Mouse (Mus musculus) kidney, adult 11 months (tissue): ENCODE data around the gene Gm13698.
A peak's percentile ranks its signal among the peaks of the same experiment; 100 is the strongest.
"Not testable (repeated sequence)": the region's sequence is repeated elsewhere in the genome, so short reads cannot be mapped to it uniquely, and the experiment has no call there.

Experiments
- DNase-seq: peaks from one replicate; pipeline ENCODE4 v3.0.0; 2022

Gm13698 gene

DNA sequence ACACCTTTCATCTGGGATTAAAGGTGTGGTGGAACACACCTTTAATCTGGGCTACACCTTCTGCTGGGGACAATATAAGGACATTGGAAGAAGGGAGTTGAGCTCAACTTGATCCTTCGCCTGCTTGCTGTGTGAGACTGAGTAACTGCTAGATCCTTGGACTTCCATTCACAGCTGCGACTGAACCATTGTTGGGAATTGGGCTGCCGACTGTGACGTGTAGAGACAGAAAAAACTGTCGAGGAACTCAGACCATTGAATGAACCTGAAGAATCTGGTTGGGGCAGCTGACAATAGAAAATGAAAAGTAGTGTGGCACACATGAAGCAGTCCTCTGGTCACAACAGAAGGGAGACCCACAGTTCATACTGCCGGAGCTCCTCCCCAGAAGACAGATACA lies at the start of gene Gm13698:
TSS of gene Gm13698 (plus strand) at position 301 of the 400 bp plus-strand sequence.
- not testable (repeated sequence) for DNase-seq

DNA sequence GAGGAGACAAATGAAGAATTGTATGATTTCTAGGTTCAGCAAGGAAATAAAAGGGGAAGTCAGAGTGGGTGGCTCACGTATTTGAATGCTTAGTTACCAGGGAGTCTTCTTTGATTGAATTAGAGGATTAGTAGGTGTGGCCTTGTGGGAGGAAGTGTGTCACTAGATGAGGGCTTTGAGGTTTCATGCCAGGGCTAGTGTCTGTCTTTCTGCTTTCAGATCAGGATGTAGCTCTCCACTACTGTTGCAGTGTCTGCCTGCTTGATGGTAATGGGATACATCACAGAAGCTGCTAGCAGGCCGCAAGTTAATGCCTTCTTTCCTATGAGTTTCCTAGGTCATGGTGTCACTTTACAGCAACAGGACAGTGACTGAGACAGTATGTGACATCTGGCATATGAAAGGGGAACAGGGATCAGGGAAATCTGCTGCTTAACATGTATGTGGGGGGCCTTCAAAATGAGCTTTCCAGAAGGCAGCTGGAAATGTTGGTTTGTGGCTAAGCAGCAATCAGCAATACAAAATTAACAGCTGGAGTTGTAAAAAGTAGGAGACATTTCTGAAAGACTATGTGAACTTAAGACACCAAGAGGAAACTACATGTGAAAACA lies 25.9 kb upstream of the Gm13698 start:
- no peak for DNase-seq

- peak; percentile 43 for DNase-seq
Measured at GRCm38 (mm10) chr2:83940931-83941361, 14.5 kb upstream of the Gm13698 start, which contains the start of gene Zswim2. TSS of gene Zswim2 (minus strand) at chr2:83941228.

DNA sequence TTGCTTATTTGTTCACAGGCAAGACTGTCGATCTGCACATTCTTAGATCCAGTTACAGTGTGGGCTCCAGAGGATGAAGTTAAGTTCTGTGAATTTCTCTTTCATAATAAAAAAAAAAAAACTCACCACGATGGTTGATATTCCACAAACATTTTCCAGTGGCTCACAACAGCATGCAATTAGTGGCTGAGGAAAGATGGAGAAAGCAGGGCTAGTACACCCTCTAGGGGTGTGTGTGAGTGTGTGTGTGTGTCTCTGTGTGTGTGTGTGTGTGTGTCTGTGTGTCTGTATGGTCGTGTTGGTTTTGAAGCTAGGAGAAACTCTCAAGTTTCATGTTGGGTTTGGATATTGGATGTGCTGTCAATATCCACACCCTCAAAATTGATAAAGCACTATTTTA lies 14.1 kb upstream of the Gm13698 start:
- no peak for DNase-seq

DNA sequence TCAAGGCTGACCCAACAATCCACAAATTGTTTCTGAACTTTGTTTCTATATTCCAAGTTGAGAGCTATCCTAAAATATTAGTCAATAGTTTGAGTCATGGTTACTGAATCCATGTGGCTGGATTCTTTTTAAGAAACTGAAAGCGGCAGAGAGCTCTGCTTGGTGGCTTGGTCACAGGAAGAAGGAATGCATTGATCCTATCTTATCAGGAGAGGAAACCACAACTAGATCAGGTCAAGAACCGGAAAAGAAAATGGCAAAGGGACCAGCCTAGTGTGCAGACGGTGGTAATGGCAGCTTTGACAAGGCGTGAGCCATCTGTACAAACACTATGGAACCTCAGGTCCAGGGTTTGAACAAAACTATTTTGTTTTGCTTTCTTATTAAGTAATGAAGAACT lies 13.7 kb upstream of the Gm13698 start:
- no peak for DNase-seq

GRCm38 (mm10) chr2:83961203-83961602 lies 5.7 kb downstream of the Gm13698 start, which contains the start of gene Gm13693:
TSS of gene Gm13693 (plus strand) at chr2:83961503.
- DNase-seq, result not testable (repeated sequence)

GRCm38 (mm10) chr2:83967013-83967412 lies 11.5 kb downstream of the Gm13698 start, which contains the start of gene Gm13695:
TSS of gene Gm13695 (plus strand) at chr2:83967313.
- not testable (repeated sequence) for DNase-seq

DNA sequence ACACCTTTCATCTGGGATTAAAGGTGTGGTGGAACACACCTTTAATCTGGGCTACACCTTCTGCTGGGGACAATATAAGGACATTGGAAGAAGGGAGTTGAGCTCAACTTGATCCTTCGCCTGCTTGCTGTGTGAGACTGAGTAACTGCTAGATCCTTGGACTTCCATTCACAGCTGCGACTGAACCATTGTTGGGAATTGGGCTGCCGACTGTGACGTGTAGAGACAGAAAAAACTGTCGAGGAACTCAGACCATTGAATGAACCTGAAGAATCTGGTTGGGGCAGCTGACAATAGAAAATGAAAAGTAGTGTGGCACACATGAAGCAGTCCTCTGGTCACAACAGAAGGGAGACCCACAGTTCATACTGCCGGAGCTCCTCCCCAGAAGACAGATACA lies 17.3 kb downstream of the Gm13698 start, which contains the start of gene Gm13696:
TSS of gene Gm13696 (plus strand) at position 301 of the 400 bp plus-strand sequence.
- not testable (repeated sequence) for DNase-seq

- DNase-seq, result not testable (repeated sequence)
Measured at GRCm38 (mm10) chr2:83978633-83979032, 23.1 kb downstream of the Gm13698 start, which contains the start of gene Gm13694. TSS of gene Gm13694 (plus strand) at chr2:83978933.

DNA sequence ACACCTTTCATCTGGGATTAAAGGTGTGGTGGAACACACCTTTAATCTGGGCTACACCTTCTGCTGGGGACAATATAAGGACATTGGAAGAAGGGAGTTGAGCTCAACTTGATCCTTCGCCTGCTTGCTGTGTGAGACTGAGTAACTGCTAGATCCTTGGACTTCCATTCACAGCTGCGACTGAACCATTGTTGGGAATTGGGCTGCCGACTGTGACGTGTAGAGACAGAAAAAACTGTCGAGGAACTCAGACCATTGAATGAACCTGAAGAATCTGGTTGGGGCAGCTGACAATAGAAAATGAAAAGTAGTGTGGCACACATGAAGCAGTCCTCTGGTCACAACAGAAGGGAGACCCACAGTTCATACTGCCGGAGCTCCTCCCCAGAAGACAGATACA lies 28.9 kb downstream of the Gm13698 start, which contains the start of gene Gm13697:
TSS of gene Gm13697 (plus strand) at position 301 of the 400 bp plus-strand sequence.
- DNase-seq, result not testable (repeated sequence)

- DNase-seq, result not testable (repeated sequence)
Measured at GRCm38 (mm10) chr2:83990253-83990652, 34.8 kb downstream of the Gm13698 start, which contains the start of gene Gm13691. TSS of gene Gm13691 (plus strand) at chr2:83990553.

GRCm38 (mm10) chr2:83993639-83994255 lies 38.3 kb downstream of the Gm13698 start:
- DNase-seq, result not testable (repeated sequence)

DNA sequence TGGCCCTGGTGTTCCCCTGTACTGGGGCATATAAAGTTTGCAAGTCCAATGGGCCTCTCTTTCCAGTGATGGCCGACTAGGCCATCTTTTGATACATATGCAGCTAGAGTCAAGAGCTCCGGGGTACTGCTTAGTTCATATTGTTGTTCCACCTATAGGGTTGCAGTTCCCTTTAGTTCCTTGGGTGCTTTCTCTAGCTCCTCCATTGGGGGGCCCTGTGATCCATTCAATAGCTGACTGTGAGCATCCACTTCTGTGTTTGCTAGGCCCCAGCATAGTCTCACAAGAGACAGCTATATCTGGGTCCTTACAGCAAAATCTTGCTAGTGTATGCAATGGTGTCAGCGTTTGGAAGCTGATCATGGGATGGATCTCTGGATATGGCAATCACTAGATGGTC lies 39.0 kb downstream of the Gm13698 start:
- not testable (repeated sequence) for DNase-seq
